Mouse (Mus musculus): ENCODE measurements at regions not wholly inside any gene's neighbourhood (a gene's known extent, or its start where the extent isn't known, plus 50 kb on each side); places are given as distances from the start of the nearest gene placed in this dataset.

DNA sequence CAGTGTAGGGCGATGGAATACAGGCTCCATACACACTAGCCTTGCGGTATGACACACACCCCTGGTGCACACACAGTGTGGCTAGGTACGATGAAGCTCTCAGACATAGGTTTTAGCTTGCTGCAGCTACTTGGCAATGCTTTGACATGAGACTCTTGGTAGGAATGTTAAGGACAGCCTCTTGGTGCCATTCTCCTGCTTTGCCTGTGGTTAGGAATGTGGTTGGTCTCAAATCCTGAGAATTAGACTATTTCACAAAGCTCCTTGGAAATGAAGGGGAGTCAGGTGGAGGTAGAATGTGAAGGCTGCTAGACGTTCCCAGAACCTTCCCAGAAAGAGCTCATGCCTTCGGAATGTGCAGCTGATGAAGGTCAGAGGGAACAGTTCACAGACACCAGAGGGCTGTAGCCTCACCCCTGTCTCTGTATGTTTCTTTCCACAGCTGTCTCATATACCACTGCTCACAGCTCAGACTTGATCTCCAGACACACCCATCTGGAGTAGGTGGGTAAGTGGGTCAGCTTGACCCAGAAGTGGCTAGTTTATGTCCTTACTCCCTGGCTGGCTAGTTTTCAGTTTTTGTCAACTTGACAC lies 66.9 kb upstream of the Tgfbr2 start:
- 0 out of 2 replicates have a peak, but pooled peaks cover 5% of the 10 kb centered on the region for H3K4me1 ChIP-seq (ENCODE audit: control insufficient read depth, insufficient read depth, low read length)
- H3K36me3 ChIP-seq (ENCODE audit: control insufficient read depth, insufficient read depth, low read length) = no peaks in the 10 kb centered on the region
- no peak overlapping the region for H3K4me2 ChIP-seq (replicated peaks; ENCODE audit: low read depth, low read length)
- H3K27ac ChIP-seq (ENCODE audit: low read length) = no peak overlapping the region
- H3K9ac ChIP-seq (replicated peaks; ENCODE audit: low read depth, low read length) = no peak overlapping the region
- no peak for ATAC-seq (ENCODE audit: insufficient number of reproducible peaks, insufficient read depth, low FRiP score, low read depth)
- no peak overlapping the region for H3K4me3 ChIP-seq (ENCODE audit: low read depth, low read length)
- no peaks in the 10 kb centered on the region for H3K27me3 ChIP-seq (ENCODE audit: control insufficient read depth, insufficient read depth, low read length)
- H3K9me3 ChIP-seq (ENCODE audit: control insufficient read depth, low read depth, low read length) = no peaks in the 10 kb centered on the region
- WGBS = 75% methylated on average over 5 of the region's 5 CpGs

DNA sequence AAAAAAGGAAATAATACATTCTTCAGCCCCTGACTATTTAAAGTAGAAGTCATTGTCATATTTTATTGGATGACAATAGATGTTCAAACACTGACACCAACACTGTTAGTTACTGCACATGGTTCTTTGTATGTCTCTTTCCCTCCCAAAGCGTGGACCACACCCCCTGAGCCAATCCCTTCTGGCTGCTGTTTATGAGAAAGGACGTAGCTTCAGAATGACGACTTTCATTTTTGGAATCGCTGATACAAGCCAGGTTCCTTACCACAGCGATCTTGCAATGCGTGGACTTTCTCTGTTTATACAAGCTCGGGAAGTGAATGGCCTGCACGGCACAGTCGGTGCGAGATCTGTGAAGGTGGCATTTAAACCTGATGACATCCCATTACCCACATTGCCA lies 66.1 kb upstream of the Tgfbr2 start:
- H3K9me3 ChIP-seq (ENCODE audit: control insufficient read depth, low read depth, low read length) = no peaks in the 10 kb centered on the region
- H3K4me3 ChIP-seq (ENCODE audit: low read depth, low read length) = no peak overlapping the region
- no peak for ATAC-seq (ENCODE audit: insufficient number of reproducible peaks, insufficient read depth, low FRiP score, low read depth)
- no peaks in the 10 kb centered on the region for H3K36me3 ChIP-seq (ENCODE audit: control insufficient read depth, insufficient read depth, low read length)
- H3K27ac ChIP-seq (ENCODE audit: low read length) = no peak overlapping the region
- H3K9ac ChIP-seq (replicated peaks; ENCODE audit: low read depth, low read length) = no peak overlapping the region
- WGBS = 33% methylated on average over 10 of the region's 10 CpGs
- 0 out of 2 replicates have a peak overlapping the region, but pooled peaks have one; percentile 15 for H3K4me2 ChIP-seq (replicated peaks; ENCODE audit: low read depth, low read length)
- H3K27me3 ChIP-seq (ENCODE audit: control insufficient read depth, insufficient read depth, low read length) = no peaks in the 10 kb centered on the region
- 0 out of 2 replicates have a peak, but pooled peaks cover 5% of the 10 kb centered on the region for H3K4me1 ChIP-seq (ENCODE audit: control insufficient read depth, insufficient read depth, low read length)

DNA sequence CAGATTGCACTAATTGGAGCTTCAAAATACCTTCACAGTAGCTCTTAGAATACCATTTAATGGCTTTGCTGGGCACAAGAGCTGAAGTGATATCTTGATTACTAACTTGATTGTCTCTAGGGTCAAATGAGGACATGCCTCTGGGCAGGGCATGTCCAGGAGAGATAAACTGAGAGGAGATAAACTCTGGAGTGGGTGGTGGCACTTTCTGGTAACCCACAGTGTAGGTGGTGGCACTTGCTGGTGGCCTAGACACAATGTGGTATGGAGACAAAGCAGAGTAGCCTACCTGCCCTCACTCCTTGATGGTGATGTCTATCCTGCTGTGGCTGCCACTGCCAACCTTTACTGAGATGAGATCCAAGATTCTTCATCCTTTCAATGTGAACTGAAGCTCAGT lies 61.7 kb upstream of the Tgfbr2 start:
- ATAC-seq (ENCODE audit: insufficient number of reproducible peaks, insufficient read depth, low FRiP score, low read depth) = no peak
- Histone ChIP-seq H3K4me3 (ENCODE audit: low read depth, low read length) (no peak overlapping the region), H3K9me3 (ENCODE audit: control insufficient read depth, low read depth, low read length) (no peaks in the 10 kb centered on the region)

DNA sequence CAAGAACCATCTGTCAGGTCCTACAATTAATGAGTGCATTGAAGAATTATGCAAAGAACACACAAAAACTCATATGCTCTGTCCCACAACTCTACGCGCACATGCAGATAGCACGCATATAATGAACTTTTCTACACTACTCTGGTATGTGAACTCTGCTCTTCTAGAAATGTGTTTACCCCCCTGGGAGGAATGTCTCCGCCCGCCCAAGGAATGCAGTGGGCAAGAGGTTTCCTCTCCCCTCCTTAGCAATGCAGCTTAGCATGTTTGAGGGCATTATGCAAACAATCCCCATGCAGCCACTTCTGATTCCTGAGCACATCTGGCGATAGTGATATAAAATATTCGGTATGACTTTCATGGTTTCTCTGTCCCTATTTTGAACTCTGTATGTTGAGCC lies 59.0 kb upstream of the Tgfbr2 start:
- H3K36me3 ChIP-seq (ENCODE audit: control insufficient read depth, insufficient read depth, low read length) = no peaks in the 10 kb centered on the region
- WGBS = 57% methylated on average over 7 of the region's 7 CpGs
- H3K9ac ChIP-seq (replicated peaks; ENCODE audit: low read depth, low read length) = no peak overlapping the region
- H3K4me2 ChIP-seq (replicated peaks; ENCODE audit: low read depth, low read length) = no peak overlapping the region
- ATAC-seq (ENCODE audit: insufficient number of reproducible peaks, insufficient read depth, low FRiP score, low read depth) = no peak
- peaks cover 10% of the 10 kb centered on the region; the same call in 1 of the 2 replicates for H3K4me1 ChIP-seq (ENCODE audit: control insufficient read depth, insufficient read depth, low read length)
- no peaks in the 10 kb centered on the region for H3K27me3 ChIP-seq (ENCODE audit: control insufficient read depth, insufficient read depth, low read length)
- H3K27ac ChIP-seq (ENCODE audit: low read length) = no peak overlapping the region
- no peak overlapping the region for H3K4me3 ChIP-seq (ENCODE audit: low read depth, low read length)
- H3K9me3 ChIP-seq (ENCODE audit: control insufficient read depth, low read depth, low read length) = no peaks in the 10 kb centered on the region

More for the DNA sequence above, 61.7 kb upstream of the Tgfbr2 start:
- Histone ChIP-seq H3K9ac (replicated peaks; ENCODE audit: low read depth, low read length) (no peak overlapping the region), H3K4me1 (ENCODE audit: control insufficient read depth, insufficient read depth, low read length) (0 out of 2 replicates have a peak, but pooled peaks cover 5% of the 10 kb centered on the region), H3K27me3 (ENCODE audit: control insufficient read depth, insufficient read depth, low read length) (no peaks in the 10 kb centered on the region), H3K27ac (ENCODE audit: low read length) (no peak overlapping the region), H3K4me2 (replicated peaks; ENCODE audit: low read depth, low read length) (no peak overlapping the region), H3K36me3 (ENCODE audit: control insufficient read depth, insufficient read depth, low read length) (no peaks in the 10 kb centered on the region)

DNA sequence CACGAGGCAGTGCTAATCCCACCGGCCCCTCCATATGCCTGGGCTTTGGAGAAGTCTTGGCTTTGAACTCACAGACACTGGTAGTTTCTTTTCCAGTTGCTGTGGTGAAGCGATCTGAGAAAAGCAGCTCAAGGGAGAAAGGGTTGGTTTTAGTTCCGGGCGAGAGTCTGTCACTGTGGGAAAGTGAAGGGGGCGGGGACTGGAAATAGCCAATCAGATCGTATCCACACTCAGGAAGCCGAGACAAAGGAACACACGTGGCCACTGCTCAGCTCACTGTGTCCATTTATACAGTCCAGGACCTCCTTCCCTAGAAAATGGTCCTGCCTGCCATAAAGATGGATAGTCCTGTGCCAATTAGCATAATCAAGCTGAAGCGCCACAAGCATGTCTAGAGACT lies 57.2 kb upstream of the Tgfbr2 start:
- Histone ChIP-seq H3K4me1 (ENCODE audit: control insufficient read depth, insufficient read depth, low read length) (peaks cover 13% of the 10 kb centered on the region; the same call in 1 of the 2 replicates), H3K27me3 (ENCODE audit: control insufficient read depth, insufficient read depth, low read length) (no peaks in the 10 kb centered on the region), H3K36me3 (ENCODE audit: control insufficient read depth, insufficient read depth, low read length) (no peaks in the 10 kb centered on the region), H3K4me3 (ENCODE audit: low read depth, low read length) (no peak overlapping the region), H3K4me2 (replicated peaks; ENCODE audit: low read depth, low read length) (no peak overlapping the region), H3K9me3 (ENCODE audit: control insufficient read depth, low read depth, low read length) (no peaks in the 10 kb centered on the region), H3K27ac (ENCODE audit: low read length) (no peak overlapping the region), H3K9ac (replicated peaks; ENCODE audit: low read depth, low read length) (no peak overlapping the region)
- 86% methylated on average over 10 of the region's 10 CpGs for WGBS
- no peak for ATAC-seq (ENCODE audit: insufficient number of reproducible peaks, insufficient read depth, low FRiP score, low read depth)

DNA sequence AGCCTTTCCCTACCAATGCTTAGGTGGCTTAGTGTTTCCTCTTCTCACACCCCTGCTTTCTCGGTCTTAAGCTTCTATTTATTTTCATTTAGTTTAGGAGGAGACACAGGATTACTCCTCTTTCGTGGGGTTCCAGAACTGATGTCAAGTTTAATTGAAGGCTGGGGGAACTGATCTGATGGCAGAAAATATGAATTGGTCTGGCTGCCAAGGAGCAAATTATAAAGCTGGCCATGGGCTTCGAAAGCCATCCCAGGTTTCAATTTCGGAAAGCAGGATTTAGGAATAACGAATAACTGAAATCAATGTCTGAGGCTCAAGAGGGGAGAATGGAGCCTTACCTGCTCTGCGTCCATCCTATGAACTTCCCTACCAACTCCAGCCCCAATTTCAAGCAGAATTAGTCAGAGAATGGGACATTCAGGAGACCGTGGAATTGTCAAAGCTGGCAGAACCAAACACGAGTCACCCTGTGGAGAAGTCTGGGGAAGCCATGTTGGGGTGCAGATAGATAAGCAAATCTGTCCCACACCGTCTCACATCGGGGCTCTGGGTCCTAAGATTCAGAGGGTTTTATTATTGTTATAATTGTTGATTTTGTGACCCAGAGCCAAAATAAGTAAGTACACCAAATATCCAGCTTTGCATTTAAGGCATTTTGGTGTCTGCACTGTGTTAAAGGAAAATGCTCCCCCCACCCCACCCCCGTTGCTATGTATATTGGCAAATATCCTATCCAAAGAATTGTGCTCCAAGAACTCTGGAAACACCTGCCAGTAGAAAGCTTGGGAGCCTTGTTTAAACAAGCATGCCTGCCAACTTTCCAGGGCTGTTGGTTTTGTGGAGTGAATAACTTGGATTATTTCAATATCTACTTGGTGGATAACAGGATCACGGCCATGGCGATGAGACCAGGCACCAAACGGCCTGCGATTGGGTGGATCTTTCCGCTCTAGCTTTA lies 56.5 kb upstream of the Tgfbr2 start:
- peak overlapping the region; percentile 36; the same call in 1 of the 2 replicates for H3K27ac ChIP-seq (ENCODE audit: low read length)
- no peak overlapping the region for H3K9ac ChIP-seq (replicated peaks; ENCODE audit: low read depth, low read length)
- H3K4me3 ChIP-seq (ENCODE audit: low read depth, low read length) = no peak overlapping the region
- 68% methylated on average over 16 of the region's 16 CpGs for whole genome bisulfite sequencing
- H3K9me3 ChIP-seq (ENCODE audit: control insufficient read depth, low read depth, low read length) = no peaks in the 10 kb centered on the region
- ATAC-seq (ENCODE audit: insufficient number of reproducible peaks, insufficient read depth, low FRiP score, low read depth) = no peak
- no peaks in the 10 kb centered on the region for H3K36me3 ChIP-seq (ENCODE audit: control insufficient read depth, insufficient read depth, low read length)
- no peaks in the 10 kb centered on the region for H3K27me3 ChIP-seq (ENCODE audit: control insufficient read depth, insufficient read depth, low read length)
- H3K4me1 ChIP-seq (ENCODE audit: control insufficient read depth, insufficient read depth, low read length) = peaks cover 13% of the 10 kb centered on the region; the same call in 1 of the 2 replicates
- H3K4me2 ChIP-seq (replicated peaks; ENCODE audit: low read depth, low read length) = no peak overlapping the region

DNA sequence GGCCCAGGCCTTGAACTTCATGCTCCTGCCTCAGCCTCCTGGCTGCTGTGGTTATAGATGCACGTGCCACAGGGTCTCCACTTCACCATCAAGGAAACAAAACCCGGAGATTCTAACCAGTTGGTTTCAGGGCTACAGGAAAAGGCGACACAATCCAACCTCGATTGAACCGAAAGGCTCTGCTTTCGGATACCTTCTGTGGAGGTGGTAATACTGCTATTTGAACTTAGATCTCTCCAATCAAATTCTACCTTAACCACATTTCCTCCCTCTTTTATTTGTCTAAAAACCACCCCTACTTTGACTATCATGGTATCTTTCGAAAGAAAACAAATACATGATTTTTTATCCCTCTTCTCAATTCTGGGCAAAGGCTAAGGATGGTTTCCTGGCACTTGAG lies 55.2 kb upstream of the Tgfbr2 start:
- no peak for ATAC-seq (ENCODE audit: insufficient number of reproducible peaks, insufficient read depth, low FRiP score, low read depth)
- peaks cover 13% of the 10 kb centered on the region; the same call in 1 of the 2 replicates for H3K4me1 ChIP-seq (ENCODE audit: control insufficient read depth, insufficient read depth, low read length)
- no peak overlapping the region for H3K9ac ChIP-seq (replicated peaks; ENCODE audit: low read depth, low read length)
- no peaks in the 10 kb centered on the region for H3K36me3 ChIP-seq (ENCODE audit: control insufficient read depth, insufficient read depth, low read length)
- H3K27me3 ChIP-seq (ENCODE audit: control insufficient read depth, insufficient read depth, low read length) = no peaks in the 10 kb centered on the region
- no peak overlapping the region for H3K4me2 ChIP-seq (replicated peaks; ENCODE audit: low read depth, low read length)
- 91% methylated on average over 7 of the region's 7 CpGs for WGBS
- no peak overlapping the region for H3K4me3 ChIP-seq (ENCODE audit: low read depth, low read length)
- H3K27ac ChIP-seq (ENCODE audit: low read length) = no peak overlapping the region
- no peaks in the 10 kb centered on the region for H3K9me3 ChIP-seq (ENCODE audit: control insufficient read depth, low read depth, low read length)

DNA sequence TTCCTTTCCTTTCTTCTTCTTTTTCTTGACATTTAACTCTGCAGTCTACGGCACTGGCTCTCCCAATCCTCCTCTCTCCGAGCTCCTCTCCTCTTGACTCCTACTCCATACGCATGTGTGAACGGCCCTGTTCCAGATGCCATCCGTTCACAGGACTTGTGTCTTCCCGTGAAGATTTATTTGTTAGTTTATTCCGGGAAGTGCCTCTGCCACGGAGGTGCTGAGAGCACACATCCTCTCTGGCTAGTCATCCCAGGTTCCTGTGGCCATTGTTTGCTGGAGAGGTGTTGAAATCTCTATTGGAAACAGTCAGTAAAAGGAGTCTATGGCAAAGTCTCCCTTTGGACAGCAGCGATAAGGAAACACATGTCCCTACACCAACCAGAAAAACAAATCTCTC lies 53.3 kb upstream of the Tgfbr2 start:
- no peak for ATAC-seq (ENCODE audit: insufficient number of reproducible peaks, insufficient read depth, low FRiP score, low read depth)
- WGBS = 39% methylated on average over 9 of the region's 9 CpGs
- Histone ChIP-seq H3K9me3 (ENCODE audit: control insufficient read depth, low read depth, low read length) (no peaks in the 10 kb centered on the region), H3K27ac (ENCODE audit: low read length) (no peak overlapping the region), H3K4me2 (replicated peaks; ENCODE audit: low read depth, low read length) (no peak overlapping the region), H3K36me3 (ENCODE audit: control insufficient read depth, insufficient read depth, low read length) (no peaks in the 10 kb centered on the region), H3K27me3 (ENCODE audit: control insufficient read depth, insufficient read depth, low read length) (no peaks in the 10 kb centered on the region), H3K9ac (replicated peaks; ENCODE audit: low read depth, low read length) (no peak overlapping the region), H3K4me3 (ENCODE audit: low read depth, low read length) (no peak overlapping the region), H3K4me1 (ENCODE audit: control insufficient read depth, insufficient read depth, low read length) (peaks cover 10% of the 10 kb centered on the region; the same call in 1 of the 2 replicates)
